Mouse (Mus musculus) heart, postnatal 0 days (tissue): ENCODE data around the gene Zfp967. TPM values are rescaled to one million over a fixed set of nuclear protein-coding genes. Genes with fewer than 3 reads are reported as not detected.
"Not testable (repeated sequence)": the region's sequence is repeated elsewhere in the genome, so short reads cannot be mapped to it uniquely, and the experiment has no call there.

Experiments used
- ATAC-seq: fragments of 200-750 bp; cut with Nextera tagmentation; 2 replicates; pipeline ENCODE4 v1.8.0; 2017; ENCODE audit warnings: low read depth, moderate number of reproducible peaks, moderate library complexity; ENCODE audit not compliant: insufficient read depth
- DNase-seq: peaks from one replicate; pipeline ENCODE4 v3.0.0-alpha.2; 2016; ENCODE audit warnings: low spot score
- H3K27ac ChIP-seq: fragments of 300-500 bp; sonication (generic); 2 replicates; pipeline ENCODE4 v1.5.1; 2014; ENCODE audit warnings: low read depth, mild to moderate bottlenecking
- H3K27me3 ChIP-seq: fragments of 300-500 bp; sonication (generic); 2 replicates; pipeline ENCODE4 v1.6.1; 2014; ENCODE audit warnings: low read length, mixed read lengths; ENCODE audit not compliant: control insufficient read depth, insufficient read depth
- H3K36me3 ChIP-seq: fragments of 300-500 bp; sonication (generic); replicated peaks from 2 replicates; pipeline ENCODE4 v1.6.1; 2014; ENCODE audit warnings: low read length, mixed read lengths; ENCODE audit not compliant: control insufficient read depth, insufficient read depth
- H3K4me1 ChIP-seq: fragments of 300-500 bp; sonication (generic); 2 replicates; pipeline ENCODE4 v1.6.1; 2014; ENCODE audit warnings: antibody characterized with exemption; ENCODE audit not compliant: control insufficient read depth, insufficient read depth
- H3K4me2 ChIP-seq: fragments of 300-500 bp; sonication (generic); 2 replicates; pipeline ENCODE4 v1.6.1; 2014; ENCODE audit warnings: low read depth, mild to moderate bottlenecking, low read length, moderate library complexity
- H3K4me3 ChIP-seq: fragments of 300-500 bp; sonication (generic); 2 replicates; pipeline ENCODE4 v1.5.1; 2014; ENCODE audit warnings: low read depth, low read length
- H3K9ac ChIP-seq: fragments of 300-500 bp; sonication (generic); replicated peaks from 2 replicates; pipeline ENCODE4 v1.6.1; 2014; ENCODE audit warnings: low read depth, low read length, mixed read lengths
- H3K9me3 ChIP-seq: fragments of 300-500 bp; sonication (generic); replicated peaks from 2 replicates; pipeline ENCODE4 v1.6.1; 2016; ENCODE audit warnings: low read length; ENCODE audit not compliant: control insufficient read depth
- WGBS: fragments of 180-500 bp; shearing (Covaris S2); extraction: QIAGEN DNeasy Blood & Tissue Kit; methylation state at CpG from one replicate; pipeline ENCODE4 v1.1.7; 2014; 5-methylcytosine and 5-hydroxymethylcytosine counted together
- polyA plus RNA-seq: library from polyadenylated mRNA; unstranded; fragments of >200 nt; fragmentation: Nextera tagmentation; extraction: Ambion mirVana; gene quantifications from 2 replicates; pipeline ENCODE4 v1.2.1, GENCODE M21; 2015
- total RNA-seq: library from RNA; depleted of rRNA; stranded (reverse); fragments of >200 nt; gene quantifications from 2 replicates; pipeline ENCODE4 v1.2.3, GENCODE M21; 2014; ENCODE audit warnings: low replicate concordance; rRNA removed

The Zfp967 gene
- total RNA-seq (15.3 TPM in 1 of 2 replicates, not detected in the other), polyA plus RNA-seq (not detected in 2 replicates)

GRCm38 (mm10) chr2:176520756-176521155, at the start of gene Zfp967:
TSS of gene Zfp967 (plus strand) at chr2:176521056.
- H3K27ac ChIP-seq, H3K27me3 ChIP-seq, H3K9ac ChIP-seq, ATAC-seq, DNase-seq, H3K4me3 ChIP-seq, H3K36me3 ChIP-seq, H3K4me2 ChIP-seq, H3K4me1 ChIP-seq, H3K9me3 ChIP-seq: not testable (repeated sequence)
- WGBS = no CpG with 5 or more reads among the region's 9 CpGs

DNA sequence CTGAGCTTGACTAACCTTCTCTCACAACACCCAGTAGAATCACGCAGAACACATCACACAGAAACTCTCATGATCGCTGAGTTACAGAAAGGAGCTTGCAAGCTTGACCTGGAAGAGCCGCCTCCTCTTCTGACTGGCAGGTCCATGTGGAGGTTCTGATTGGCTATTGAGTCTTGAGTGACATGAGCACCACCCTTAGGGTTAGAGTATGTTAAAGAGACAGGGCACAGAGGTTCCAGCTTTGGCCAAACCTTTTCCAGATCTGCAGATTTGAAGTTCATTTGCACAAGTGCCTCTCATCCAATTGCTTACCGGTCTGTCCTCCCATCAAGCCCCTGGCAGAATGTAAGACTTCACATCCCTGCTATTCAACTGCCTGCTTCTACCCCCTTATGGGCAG, 34.2 kb upstream of the Zfp967 start, which contains the start of gene Gm14434:
Gene Gm14434 (minus strand): TSS at position 101 of the 400 bp plus-strand sequence.
- not testable (repeated sequence) for H3K27ac ChIP-seq, H3K9me3 ChIP-seq, H3K4me1 ChIP-seq, H3K36me3 ChIP-seq, H3K27me3 ChIP-seq, H3K4me2 ChIP-seq, DNase-seq, H3K9ac ChIP-seq, ATAC-seq, H3K4me3 ChIP-seq
- no CpG with 5 or more reads among the region's 4 CpGs for WGBS

Other genes starting within 250 kb of the Zfp967 start
- not detected in 2 replicates for gene Gm11009, start 201.6 kb upstream of the Zfp967 start, total RNA-seq
- not detected in 2 replicates for gene Gm11009, start 201.6 kb upstream of the Zfp967 start, polyA plus RNA-seq
- gene Gm14435, start 97.5 kb upstream of the Zfp967 start, total RNA-seq = 5.9 TPM in 1 of 2 replicates, not detected in the other
- gene Gm14435, start 97.5 kb upstream of the Zfp967 start, polyA plus RNA-seq = 10.3 and 11.2 TPM in 2 replicates
- 4.6 TPM in 1 of 2 replicates, not detected in the other for gene Gm14434, start 34.3 kb upstream of the Zfp967 start, total RNA-seq
- 5.1 and 18.1 TPM in 2 replicates for gene Gm14434, start 34.3 kb upstream of the Zfp967 start, polyA plus RNA-seq
- 33.2 TPM in 1 of 2 replicates, not detected in the other for gene Gm14308, start 115.3 kb downstream of the Zfp967 start, total RNA-seq
- 1.7 and 13.8 TPM in 2 replicates for gene Gm14308, start 115.3 kb downstream of the Zfp967 start, polyA plus RNA-seq
- 6.1 and 11.8 TPM in 2 replicates for gene Zfp973, start 149.5 kb downstream of the Zfp967 start, total RNA-seq
- gene Zfp973, start 149.5 kb downstream of the Zfp967 start, polyA plus RNA-seq = 6.1 and 7.2 TPM in 2 replicates
- gene Gm14305, start 187.3 kb downstream of the Zfp967 start, total RNA-seq = 17.0 and 21.6 TPM in 2 replicates
- gene Gm14305, start 187.3 kb downstream of the Zfp967 start, polyA plus RNA-seq = 20.0 and 21.7 TPM in 2 replicates